Mouse (Mus musculus) R1 (cell line): Measurements from ENCODE around the gene Ascl5.
A peak's percentile ranks its signal among the peaks of the same experiment; 100 is the strongest.

Experiments
- DNase-seq: peaks from one replicate; pipeline ENCODE4 v3.0.0-alpha.2; 2018; ENCODE audit warnings: low read depth, low spot score

Ascl5 gene

DNA sequence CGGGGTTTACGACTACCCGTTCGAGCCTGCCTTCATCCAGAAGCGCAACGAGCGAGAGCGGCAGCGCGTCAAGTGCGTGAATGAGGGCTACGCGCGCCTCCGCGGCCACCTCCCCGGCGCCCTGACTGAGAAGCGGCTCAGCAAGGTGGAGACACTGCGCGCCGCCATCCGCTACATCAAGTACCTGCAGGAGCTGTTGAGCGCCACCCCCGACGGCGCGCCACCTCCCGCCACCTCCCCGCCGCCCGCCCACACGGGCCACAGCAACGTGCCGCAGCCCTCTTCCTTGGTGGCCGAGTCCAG is 360 bp downstream of the Ascl5 start:
- peak; percentile 59 for DNase-seq

DNA sequence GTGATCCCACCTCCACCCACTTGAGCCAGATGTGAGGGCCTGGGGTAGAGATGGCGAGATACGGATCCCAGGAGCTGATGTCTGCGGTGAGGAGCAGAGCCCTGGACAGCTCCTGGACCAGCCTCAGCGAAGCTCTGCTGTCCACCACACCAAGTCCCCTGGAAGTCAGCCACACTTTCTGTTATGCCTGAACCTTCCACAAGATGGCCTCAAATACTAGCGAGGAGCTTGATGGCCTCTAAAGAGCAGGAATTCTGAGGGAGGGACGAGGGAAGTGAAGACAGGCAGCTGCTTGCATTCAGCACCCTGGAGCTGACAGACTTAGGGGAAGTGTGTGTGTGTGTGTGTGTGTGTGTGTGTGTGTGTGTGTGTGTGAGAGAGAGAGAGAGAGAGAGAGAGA is 861 bp downstream of the Ascl5 start:
- DNase-seq, result peak; percentile 90

DNA sequence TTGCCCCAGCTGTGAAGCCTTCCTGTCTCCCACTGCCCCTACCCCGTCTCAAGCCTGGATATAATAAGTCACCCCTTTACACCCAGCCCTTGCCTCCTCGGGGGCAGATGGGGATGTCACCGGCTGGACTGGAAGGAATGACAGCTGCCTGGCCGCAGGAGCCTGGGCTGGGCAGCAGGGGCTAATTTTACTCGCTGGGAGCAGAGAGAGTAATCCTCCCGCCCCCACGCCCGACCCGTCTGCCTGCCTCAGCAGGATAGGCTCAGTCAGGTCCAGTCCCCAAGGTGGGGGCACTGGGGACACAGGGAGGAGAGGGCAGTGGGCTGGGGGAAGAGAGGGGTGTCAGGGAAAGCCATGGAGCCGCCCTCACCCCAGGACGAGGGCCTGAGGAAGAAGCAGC is 1.9 kb downstream of the Ascl5 start, which contains the start of gene Cacna1s:
Cacna1s (plus strand) TSS at position 204 of the 400 bp plus-strand sequence.
- DNase-seq, result no peak

- DNase-seq, result no peak
Measured at GRCm38 (mm10) chr1:136055771-136056170, 5.2 kb downstream of the Ascl5 start.

DNA sequence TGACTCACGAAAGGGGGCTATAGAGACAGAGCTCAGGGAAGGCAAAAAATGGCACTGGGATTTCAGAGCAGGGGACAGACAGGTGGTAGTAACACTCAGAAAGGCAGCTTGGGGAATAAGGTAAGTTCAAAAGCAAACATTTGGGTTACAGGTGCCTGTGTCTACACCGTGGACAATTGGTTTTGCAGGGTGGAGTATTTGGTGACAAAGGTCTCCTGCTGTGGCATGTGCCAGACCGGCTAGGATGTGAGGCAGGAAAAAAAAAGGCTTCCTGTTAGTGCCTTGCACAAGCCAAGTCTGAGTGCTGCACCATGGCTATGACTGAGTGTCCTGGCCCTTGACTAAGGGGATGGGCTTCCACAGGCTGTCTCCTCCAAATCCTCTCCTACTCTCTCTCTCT is 8.0 kb downstream of the Ascl5 start:
- DNase-seq, result no peak

DNA sequence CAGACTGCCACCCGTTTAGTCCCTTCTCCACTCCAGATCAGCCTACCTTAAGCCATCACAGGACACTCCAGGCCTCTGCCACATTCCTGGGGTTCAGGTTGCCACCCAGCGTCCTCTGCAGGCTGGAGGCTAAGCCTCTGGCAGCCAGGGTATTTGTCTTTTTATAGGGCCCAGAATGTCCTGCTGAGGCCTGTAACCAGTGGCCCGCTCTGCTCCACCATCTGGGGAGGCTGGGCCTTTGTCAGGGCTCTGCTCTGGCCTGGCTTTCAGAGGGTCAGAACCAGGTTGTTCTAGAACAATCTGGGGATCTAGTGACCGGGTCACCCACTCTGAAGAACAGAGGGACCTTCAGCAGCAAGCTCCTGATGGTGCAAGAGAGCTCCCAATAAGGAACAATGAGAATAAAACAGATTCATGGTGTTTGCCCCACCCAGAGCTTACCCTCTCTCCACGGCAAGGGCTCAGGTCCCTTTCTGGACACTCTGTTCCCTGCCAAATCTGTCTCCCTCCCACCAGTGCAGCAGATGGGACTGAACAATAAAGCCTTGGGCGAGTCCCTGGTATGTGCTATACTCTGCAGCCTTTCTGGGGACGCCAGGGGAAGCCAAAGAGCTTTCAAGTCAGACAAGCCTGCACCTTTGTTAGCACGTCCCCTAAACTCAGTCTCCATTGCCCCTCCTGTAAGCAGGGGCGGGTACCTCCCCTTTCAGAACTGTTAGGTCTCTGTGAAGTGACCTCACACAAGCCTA is 10.6 kb downstream of the Ascl5 start:
- no peak for DNase-seq

- DNase-seq, result no peak
Measured at GRCm38 (mm10) chr1:136061790-136062141, 11.2 kb downstream of the Ascl5 start.

- no peak for DNase-seq
Measured at GRCm38 (mm10) chr1:136063991-136064390, 13.4 kb downstream of the Ascl5 start.

DNA sequence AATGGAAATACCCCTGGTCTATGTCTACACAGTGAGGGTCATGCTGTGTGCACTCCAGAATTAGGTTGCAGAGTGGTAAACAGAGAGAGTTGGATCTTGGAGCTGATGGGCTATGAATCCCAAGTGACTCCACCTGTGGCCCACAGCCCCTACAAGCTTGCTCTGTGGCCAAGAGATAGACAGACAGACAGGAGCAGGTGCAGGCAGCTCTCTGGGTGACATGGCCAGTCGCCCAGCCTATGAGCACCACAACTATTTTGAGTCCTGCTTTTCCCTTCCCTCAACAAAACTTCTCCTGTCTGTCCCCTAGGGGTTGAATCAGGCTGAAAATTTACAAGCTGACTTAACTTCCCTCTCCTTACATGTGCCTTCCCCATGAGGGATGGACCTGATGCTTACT is 16.0 kb downstream of the Ascl5 start:
- DNase-seq, result no peak

DNA sequence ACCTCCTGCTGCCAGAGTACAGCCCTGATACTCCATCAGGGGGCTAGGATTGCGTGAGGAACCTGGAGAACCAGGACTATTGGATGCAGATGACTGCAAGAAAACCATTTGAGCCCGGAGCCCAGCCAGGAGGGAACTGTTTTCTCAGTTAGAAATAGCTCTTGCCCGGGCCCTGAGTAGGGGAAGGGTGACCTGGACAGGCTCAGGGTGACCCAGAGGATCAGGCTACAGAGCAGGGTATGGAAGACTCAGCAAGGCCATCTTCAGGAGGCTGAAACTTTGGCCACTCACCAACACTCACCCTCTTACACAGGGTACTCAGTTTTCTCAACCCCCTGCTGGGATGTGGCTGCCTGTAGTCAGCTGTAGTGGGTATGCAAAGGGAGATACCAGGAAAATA is 17.0 kb downstream of the Ascl5 start:
- DNase-seq, result no peak

DNA sequence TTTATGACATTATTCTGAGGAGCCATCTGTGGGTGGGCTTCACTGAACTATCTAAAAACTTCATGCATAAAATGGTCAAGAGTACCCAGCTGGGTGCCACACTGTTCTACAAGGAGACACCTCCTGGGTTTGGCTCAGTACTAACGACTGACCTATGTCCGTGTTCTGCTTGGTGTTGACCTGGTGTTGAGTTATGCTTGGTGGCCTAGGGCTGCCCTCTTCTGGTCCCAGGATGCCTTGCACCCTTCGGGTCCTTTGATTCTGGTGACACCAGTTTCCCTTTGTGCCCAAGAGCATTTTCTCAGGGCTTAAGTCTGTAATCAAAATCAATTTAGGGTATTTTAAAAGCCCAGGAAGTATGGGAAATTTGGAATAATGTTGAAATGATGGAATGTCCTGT is 25.5 kb downstream of the Ascl5 start:
- peak; percentile 36 for DNase-seq

DNA sequence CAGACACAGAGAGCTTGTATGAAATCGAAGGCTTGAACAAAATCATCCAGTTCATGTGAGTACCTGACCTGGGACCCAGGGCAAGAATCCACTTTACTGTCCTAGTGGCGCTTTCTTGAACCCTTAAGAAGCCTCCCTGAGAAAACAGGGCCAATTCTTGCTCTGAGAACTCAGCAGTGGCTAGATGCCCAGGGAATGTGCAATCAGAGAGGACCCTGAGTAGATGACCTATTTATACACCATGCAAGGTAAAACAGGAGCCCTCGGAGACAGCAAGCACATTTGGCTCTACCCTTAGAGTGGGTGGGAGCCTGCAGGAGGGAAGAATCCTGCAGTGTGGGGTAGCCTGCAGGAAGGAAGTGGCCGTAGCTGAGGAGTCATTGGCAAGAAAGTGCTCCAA is 27.1 kb downstream of the Ascl5 start:
- no peak for DNase-seq

DNA sequence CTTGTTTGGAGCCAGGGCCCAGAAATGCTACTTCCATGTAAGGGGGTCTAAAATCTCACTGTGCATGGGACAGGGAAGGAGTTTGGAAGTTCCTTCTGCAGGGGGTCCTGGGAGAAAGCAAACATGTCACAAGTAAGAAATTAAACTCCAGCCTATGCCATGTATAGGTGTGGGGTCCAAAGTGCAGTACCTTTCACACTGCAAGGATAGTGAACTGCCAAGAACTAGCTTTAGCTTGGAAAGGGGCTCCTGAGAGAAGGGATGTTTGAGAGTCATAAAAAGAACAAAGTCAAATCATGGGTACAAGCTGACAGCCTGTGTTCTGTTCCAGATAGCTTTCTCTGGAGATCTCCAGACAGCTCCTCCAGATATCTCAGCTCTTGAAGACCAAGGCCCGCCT is 30.6 kb downstream of the Ascl5 start:
- no peak for DNase-seq

- no peak for DNase-seq
Measured at GRCm38 (mm10) chr1:136085988-136086685, 35.5 kb downstream of the Ascl5 start.

GRCm38 (mm10) chr1:136089368-136090165 is 39.0 kb downstream of the Ascl5 start:
- no peak for DNase-seq

DNA sequence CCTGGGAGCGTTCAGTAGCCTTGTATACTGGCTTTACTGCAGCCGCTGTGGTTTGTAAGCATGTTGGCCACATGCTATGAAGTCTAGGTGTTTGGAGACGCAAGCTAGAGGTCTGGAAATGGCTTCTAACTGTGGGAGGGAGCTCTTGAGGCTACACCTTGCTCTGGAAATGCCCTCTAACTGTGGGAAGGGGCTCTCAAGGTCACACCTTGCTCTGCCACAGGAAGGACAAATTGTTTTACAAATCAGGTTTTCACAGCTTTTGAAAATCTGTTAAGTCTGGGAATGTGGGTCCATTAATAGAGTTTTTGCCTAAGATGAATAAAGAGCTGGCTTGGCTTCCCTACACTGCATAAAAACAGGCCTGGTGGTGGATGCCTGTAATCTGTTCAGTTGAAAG is 43.1 kb downstream of the Ascl5 start:
- DNase-seq, result peak; percentile 65

DNA sequence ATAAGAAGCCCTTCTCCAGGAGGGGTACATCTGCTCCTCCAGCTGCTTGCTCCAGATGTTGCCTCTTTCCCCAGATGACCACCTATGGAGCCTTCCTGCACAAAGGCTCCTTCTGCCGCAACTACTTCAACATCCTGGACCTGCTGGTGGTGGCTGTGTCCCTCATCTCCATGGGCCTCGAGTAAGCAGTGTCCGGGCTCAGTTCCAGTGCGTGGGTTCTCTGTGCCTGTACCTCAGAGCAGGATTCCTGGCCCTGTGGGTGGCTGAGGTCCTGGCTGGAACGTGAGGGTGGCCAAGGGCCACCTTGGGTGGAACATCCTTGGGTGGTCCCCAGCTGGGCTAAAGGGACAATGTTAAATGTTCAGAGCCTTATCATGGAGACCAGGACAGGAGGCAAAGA is 44.2 kb downstream of the Ascl5 start:
- DNase-seq, result no peak
